Mouse (Mus musculus): Measurements from ENCODE around the gene Dusp22.

DNA sequence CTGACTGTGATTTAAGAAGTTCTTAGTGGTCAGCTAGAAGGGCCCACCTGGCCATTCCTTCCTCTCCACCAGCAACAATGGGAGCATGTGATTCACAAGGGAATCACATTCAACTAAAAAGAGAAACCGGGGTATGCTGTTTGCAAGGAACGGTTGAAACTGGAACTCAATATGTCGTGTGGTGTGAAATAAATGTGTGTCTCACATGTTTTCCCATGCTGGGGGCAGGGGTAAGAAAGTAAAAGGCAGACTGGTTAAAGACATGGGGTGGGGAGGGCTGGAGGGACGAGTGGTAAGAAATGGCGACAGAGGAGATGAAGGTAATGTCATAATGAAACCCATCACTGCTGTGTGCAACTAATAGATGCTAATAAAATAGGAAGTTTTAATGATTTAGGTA lies 87.3 kb downstream of the Dusp22 start:
- no peak for TF ChIP-seq CTCF (IDR thresholded peaks at IDR 0.05; ENCODE audit: low read depth)
- no peak for TF ChIP-seq EP300 (IDR thresholded peaks at IDR 0.05; ENCODE audit: low read depth)
